Mouse (Mus musculus): ENCODE measurements around the gene Xrn1.
"Not testable (repeated sequence)": the region's sequence is repeated elsewhere in the genome, so short reads cannot be mapped to it uniquely, and the experiment has no call there.

The Xrn1 gene

DNA sequence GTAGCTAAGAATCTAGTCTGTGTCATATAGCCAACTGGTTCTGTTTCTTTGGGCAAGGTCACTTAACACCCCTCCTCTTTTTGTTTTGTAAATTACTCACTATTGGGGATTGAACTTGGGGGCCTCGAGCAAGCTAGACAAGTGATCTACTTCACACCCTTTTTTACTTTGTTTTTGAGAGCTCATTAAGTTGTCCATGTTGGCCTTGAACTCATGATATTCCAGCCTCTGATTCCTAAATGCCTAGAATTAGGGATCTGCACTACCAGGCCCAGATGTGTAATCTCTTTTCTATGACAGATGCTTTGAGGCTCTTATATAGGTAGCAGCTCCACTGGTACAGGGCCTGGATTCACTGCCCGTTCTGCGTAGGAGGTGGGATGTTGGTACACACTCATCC, 89.7 kb downstream of the Xrn1 start:
- no peak for DNase-seq (ENCODE audit: extremely low spot score, low read depth, low spot score)

GRCm38 (mm10) chr9:96051501-96051900, 96.9 kb downstream of the Xrn1 start:
- DNase-seq (ENCODE audit: extremely low spot score, low read depth, low spot score), result no peak

- DNase-seq (ENCODE audit: extremely low spot score, low read depth, low spot score), result no peak
These were observed 100.3 kb downstream of the Xrn1 start for GRCm38 (mm10) chr9:96054878-96055277.

- no peak for DNase-seq (ENCODE audit: extremely low spot score, low read depth, low spot score)
These were observed 102.1 kb downstream of the Xrn1 start for GRCm38 (mm10) chr9:96056417-96057223.

- DNase-seq (ENCODE audit: extremely low spot score, low read depth, low spot score), result no peak
These were observed 108.7 kb downstream of the Xrn1 start for GRCm38 (mm10) chr9:96063083-96063802.

DNA sequence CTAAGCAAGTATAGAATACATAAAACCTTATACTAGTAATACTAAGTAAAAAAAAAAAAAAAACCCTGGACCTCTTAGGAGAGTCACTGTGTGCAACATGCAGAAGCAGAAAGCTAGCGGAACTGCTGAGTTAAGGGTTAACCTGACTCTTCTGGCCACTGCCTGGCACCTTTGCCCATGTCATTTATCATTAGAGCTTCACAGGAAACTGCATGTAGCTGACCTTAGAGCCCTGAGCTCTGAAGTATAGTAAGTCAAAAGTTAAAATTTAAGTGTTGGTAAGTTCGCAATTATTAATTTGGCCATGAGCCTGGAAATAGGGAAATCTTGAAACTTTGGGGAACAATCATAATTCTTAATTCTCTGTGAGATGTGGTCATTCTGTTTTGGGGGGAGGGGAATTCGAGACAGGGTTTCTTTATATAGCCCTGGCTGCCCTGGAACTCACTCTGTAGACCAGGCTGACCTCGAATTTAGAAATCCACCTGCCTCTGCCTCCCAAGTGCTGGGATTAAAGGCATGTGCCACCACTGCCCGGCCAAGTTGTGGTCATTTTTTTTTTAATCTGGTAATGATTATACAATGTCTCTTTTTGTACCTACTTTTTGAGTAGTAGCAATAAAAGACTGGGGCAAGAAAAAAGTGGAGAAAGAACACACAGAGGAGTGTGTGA, 109.4 kb downstream of the Xrn1 start:
- DNase-seq (ENCODE audit: extremely low spot score, low read depth, low spot score), result no peak

DNA sequence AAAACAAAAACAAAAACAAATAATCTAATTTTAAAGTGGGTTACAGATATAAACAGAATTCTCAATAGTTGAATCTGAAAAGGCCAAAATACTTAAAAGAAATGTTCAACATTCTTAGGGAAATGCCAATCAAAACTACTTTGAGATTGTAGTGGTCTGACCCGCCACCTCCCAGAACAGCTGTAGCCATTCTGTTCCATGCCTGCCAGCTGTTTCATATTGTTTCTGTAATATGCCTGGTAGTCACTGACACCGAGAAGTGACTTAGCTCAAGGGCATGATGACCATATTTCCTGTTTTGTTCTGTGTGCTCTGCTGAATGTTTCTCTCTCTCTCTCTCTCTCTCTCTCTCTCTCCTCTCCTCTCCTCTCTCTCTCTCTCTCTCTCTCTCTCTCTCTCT, 112.9 kb downstream of the Xrn1 start:
- DNase-seq (ENCODE audit: extremely low spot score, low read depth, low spot score), result no peak

GRCm38 (mm10) chr9:96078752-96079315, 124.3 kb downstream of the Xrn1 start:
- DNase-seq (ENCODE audit: extremely low spot score, low read depth, low spot score), result no peak

- DNase-seq (ENCODE audit: extremely low spot score, low read depth, low spot score), result no peak
These were observed 130.7 kb downstream of the Xrn1 start for GRCm38 (mm10) chr9:96085293-96085692.

DNA sequence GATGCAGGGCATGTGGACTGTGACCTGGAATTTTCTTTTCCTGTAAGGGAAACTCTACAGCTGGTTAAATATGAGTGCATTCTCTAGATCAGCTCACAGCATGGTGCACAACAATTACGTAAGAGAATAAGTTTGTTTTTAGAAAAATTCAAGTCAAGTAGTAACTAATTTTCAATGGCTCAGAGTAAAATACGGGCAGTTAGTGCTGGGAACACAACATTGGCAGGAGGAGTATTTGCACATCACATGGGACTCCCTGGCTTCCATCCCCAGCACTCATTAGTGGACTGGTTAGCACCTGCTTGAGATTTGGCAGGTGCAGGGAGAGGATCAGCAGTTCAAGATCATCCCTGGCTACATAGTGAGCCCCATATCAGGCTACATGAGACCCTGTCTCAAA, 133.1 kb downstream of the Xrn1 start:
- DNase-seq (ENCODE audit: extremely low spot score, low read depth, low spot score), result no peak

DNA sequence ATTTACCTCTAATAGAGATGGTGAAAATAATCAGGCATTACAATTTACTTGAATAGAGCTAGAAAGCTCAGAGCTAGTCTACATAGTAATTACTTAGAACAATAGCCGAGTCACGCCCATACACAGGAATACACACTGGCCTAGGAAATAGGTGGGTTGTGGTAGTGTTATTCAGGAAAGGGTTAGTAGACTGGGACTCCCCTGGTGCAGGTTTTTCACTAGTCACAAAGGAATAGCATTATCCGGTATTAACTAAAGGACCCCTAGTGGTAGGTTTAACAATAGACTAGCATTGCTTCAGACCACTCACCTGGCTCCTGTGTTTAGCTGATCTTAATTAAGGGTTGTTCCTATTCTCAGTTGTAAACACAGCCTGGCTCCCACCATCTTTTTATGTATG, 133.9 kb downstream of the Xrn1 start:
- DNase-seq (ENCODE audit: extremely low spot score, low read depth, low spot score), result not testable (repeated sequence)

- not testable (repeated sequence) for DNase-seq (ENCODE audit: extremely low spot score, low read depth, low spot score)
These were observed 138.1 kb downstream of the Xrn1 start for GRCm38 (mm10) chr9:96092637-96093036.

GRCm38 (mm10) chr9:96093221-96093620, 138.7 kb downstream of the Xrn1 start:
- no peak for DNase-seq (ENCODE audit: extremely low spot score, low read depth, low spot score)

- DNase-seq (ENCODE audit: extremely low spot score, low read depth, low spot score), result no peak
These were observed 139.8 kb downstream of the Xrn1 start for GRCm38 (mm10) chr9:96094341-96094740.

- no peak for DNase-seq (ENCODE audit: extremely low spot score, low read depth, low spot score)
These were observed 140.6 kb downstream of the Xrn1 start for GRCm38 (mm10) chr9:96095192-96095591.

GRCm38 (mm10) chr9:96102846-96103245, 148.3 kb downstream of the Xrn1 start:
- DNase-seq (ENCODE audit: extremely low spot score, low read depth, low spot score), result no peak
